Mouse (Mus musculus): ENCODE data around the gene Smc1b.

- TF ChIP-seq CTCF (IDR thresholded peaks at IDR 0.05) (no peak), POLR2A (IDR thresholded peaks at IDR 0.05; ENCODE audit: insufficient read depth, low read depth, low read length) (no peak), EP300 (IDR thresholded peaks at IDR 0.05; ENCODE audit: insufficient read depth, low read depth, low read length) (no peak)
Measured at GRCm38 (mm10) chr15:85022211-85022610, 109.6 kb downstream of the Smc1b start.
